In genomic region chr13:51767991-51768761, GRCm38 (mm10) we compare ENCODE assay signal across 11 mouse cellular contexts. TPM values are rescaled to one million over a fixed set of nuclear protein-coding genes. Genes with fewer than 3 reads are reported as not detected.
A peak's percentile ranks its signal among the peaks of the same experiment; 100 is the strongest.
DNase-seq lines count a peak whose midpoint lies in the region; ATAC-seq lines count a peak whose summit lies in the region.
"Had no signal": no experiment of that assay in that cellular context is flagged by ENCODE, and none has a peak within 500 bp of the region (broad histone marks: within the 10 kb centered on the region; RNA-seq: fewer than 3 reads in every experiment).

No protein-coding gene starts in this region.

- no peaks in the 10 kb centered on the region for H3K27me3 ChIP-seq in neural tube, embryonic 15.5 days (replicated peaks)
- H3K27me3 ChIP-seq: limb, embryonic 13.5 days had no signal

- no peaks in the 10 kb centered on the region; the same call in 1 of the 2 replicates for H3K4me1 ChIP-seq in neural tube, embryonic 15.5 days
- H3K4me1 ChIP-seq: limb, embryonic 13.5 days had no signal

- peak; percentile 94 for DNase-seq in induced T-regulatory cell, adult 2 months (ENCODE audit: low read depth)
- DNase-seq in kidney, postnatal 36 days: peak; percentile 78 to 93
- DNase-seq in thymus, adult 18-20 months: peak; percentile 71 to 87
- DNase-seq in c-Kit-positive CD71-positive TER-119-positive erythroid progenitor cells, embryonic 14.5 days (ENCODE audit: low spot score): no peak
- DNase-seq in left cerebral cortex, adult 18-20 months (ENCODE audit: low spot score in 2 of 2): no peak
- DNase-seq in lung, postnatal 4 days: no peak

- H3K9ac ChIP-seq in neural tube, embryonic 15.5 days (replicated peaks): no peak overlapping the region
- H3K9ac ChIP-seq: limb, embryonic 13.5 days had no signal

- no peak overlapping the region for H3K4me2 ChIP-seq in neural tube, embryonic 15.5 days
- H3K4me2 ChIP-seq: limb, embryonic 13.5 days had no signal

- no peaks in the 10 kb centered on the region for H3K36me3 ChIP-seq in neural tube, embryonic 15.5 days
- H3K36me3 ChIP-seq: limb, embryonic 13.5 days; midbrain, embryonic 10.5 days had no signal

- peak; percentile 69 for ATAC-seq in CD4-positive, CD25-positive, alpha-beta regulatory T cell, adult 4 months
- no peak for ATAC-seq in neural tube, embryonic 15.5 days (ENCODE audit: low FRiP score)
- ATAC-seq: hindbrain, embryonic 16.5 days had no signal

- 83% methylated on average over 14 of the region's 14 CpGs for whole genome bisulfite sequencing in neural tube, embryonic 15.5 days

- H3K27ac ChIP-seq in neural tube, embryonic 15.5 days (replicated peaks): no peak overlapping the region
- H3K27ac ChIP-seq: limb, embryonic 13.5 days; midbrain, embryonic 10.5 days had no signal

- no peak overlapping the region for H3K4me3 ChIP-seq in neural tube, embryonic 15.5 days (replicated peaks)
- H3K4me3 ChIP-seq: limb, embryonic 13.5 days; midbrain, embryonic 10.5 days had no signal

- no peaks in the 10 kb centered on the region for H3K9me3 ChIP-seq in neural tube, embryonic 15.5 days (replicated peaks)
- H3K9me3 ChIP-seq: limb, embryonic 13.5 days; midbrain, embryonic 10.5 days had no signal

RNA-seq across cellular contexts. Expression of gene Sema4d, which starts 25.4 kb away (rescaled TPM):
- polyA plus RNA-seq in CD4-positive, CD25-positive, alpha-beta regulatory T cell, adult 4 months (2017; shearing (Covaris generic)): 100 to 1,000 TPM; 122 to 152 TPM
- 15.2 and 17.9 TPM in 2 replicates for polyA plus RNA-seq in neural tube, embryonic 15.5 days (2015; fragmentation: Nextera tagmentation; extraction: Ambion mirVana)
- total RNA-seq in left cerebral cortex, adult 18-20 months (2021): 10 to 100 TPM; 65.8 to 71.3 TPM

Comparison
In these comparisons a context has a peak if more than half of its experiments do, and no peak if none do; other contexts are left out.
1. DNase-seq: peak in induced T-regulatory cell, adult 2 months (single experiment), kidney, postnatal 36 days (2 of 2) and thymus, adult 18-20 months (2 of 2); none in c-Kit-positive CD71-positive TER-119-positive erythroid progenitor cells, embryonic 14.5 days (single experiment), left cerebral cortex, adult 18-20 months (0 of 2) and lung, postnatal 4 days (0 of 2).